Mouse (Mus musculus) Patski (cell line): ENCODE results near the gene Pigo. TPM values are rescaled to one million over a fixed set of nuclear protein-coding genes. Genes with fewer than 3 reads are reported as not detected.

Source experiments
- ATAC-seq: fragments of 100-300 bp; one replicate; pipeline ENCODE4 v1.8.0; 2021
- CTCF ChIA-PET: fragments of 350-600 bp; sonication (Branson Sonifier 250); formaldehyde crosslinking; loops from one replicate; lab custom pipeline; 2022; ENCODE audit warnings: inconsistent platforms; lab: Charles Lee
- POLR2A ChIA-PET: fragments of 350-600 bp; sonication (Branson Sonifier 250); formaldehyde crosslinking; loops from one replicate; lab custom pipeline; 2022; ENCODE audit warnings: antibody characterized with exemption, inconsistent platforms; lab: Charles Lee
- DNase-seq: peaks from one replicate; pipeline ENCODE4 v3.0.0-alpha.2; 2011; ENCODE audit warnings: low read depth, low spot score
- H3K27me3 ChIP-seq: fragments of 371-371 bp; one replicate; pipeline ENCODE4 v1.5.1; 2021
- CTCF ChIP-seq: fragments of 100-300 bp; IDR thresholded peaks from one replicate; pipeline ENCODE4 v1.5.1; 2021
- in situ Hi-C: fragments of 300-500 bp; cut with MboI; formaldehyde crosslinking; loops from 3 replicates; pipeline ENCODE4 v1.11.1; 2018; ENCODE audit warnings: low pct_unique_long_range_greater_than_20kb, mixed read lengths
- polyA plus RNA-seq: library from polyadenylated mRNA; unstranded; gene quantifications from one replicate; pipeline ENCODE4 v1.2.3, GENCODE M21; 2021

Gene Pigo
- 11.3 TPM for polyA plus RNA-seq

GRCm38 (mm10) chr4:43025084-43025960, at the start of gene Pigo:
Gene Pigo (minus strand): TSS chr4:43025819.
- TF ChIP-seq CTCF = no peak
- peak; percentile 81 for DNase-seq
- in situ Hi-C loops = no loop called here
- no peaks in the 10 kb centered on the region for H3K27me3 ChIP-seq
- ChIA-PET CTCF (interaction anchor here (0.7 to 1.9 kb wide), 8 partner anchors 9 to 28 kb away, joined by 3 to 12 read pairs (median 4); partner anchors contain the start of gene Vcp), POLR2A (interaction anchor here (0.7 to 1.1 kb wide), 2 partner anchors 13 to 24 kb away, joined by 3 to 4 read pairs; no protein-coding TSS in a partner anchor)
- ATAC-seq = peak; percentile 82

- in situ Hi-C loops = no loop called here
- CTCF ChIA-PET = interaction anchor here (0.8 to 1.3 kb wide), 2 partner anchors 9 to 40 kb away, joined by 3 to 4 read pairs; no protein-coding TSS in a partner anchor
- ATAC-seq = no peak
Observed at GRCm38 (mm10) chr4:43074923-43075322, 49.3 kb upstream of the Pigo start.

GRCm38 (mm10) chr4:43065471-43065870, 39.9 kb upstream of the Pigo start:
- POLR2A ChIA-PET = no interaction called here

More at GRCm38 (mm10) chr4:43074923-43075322, 49.3 kb upstream of the Pigo start:
- H3K27me3 ChIP-seq = no peaks in the 10 kb centered on the region
- no peak for TF ChIP-seq CTCF
- POLR2A ChIA-PET = no interaction called here
- no peak for DNase-seq

GRCm38 (mm10) chr4:43060286-43060685, 34.7 kb upstream of the Pigo start:
- in situ Hi-C loops = loop anchor here (10.0 kb wide), 1 partner anchor 185 kb away; no protein-coding TSS in a partner anchor
- ChIA-PET POLR2A (interaction anchor here (0.6 kb wide), 1 partner anchor 527 kb away, joined by 3 read pairs; no protein-coding TSS in a partner anchor), CTCF (interaction anchor here (1.0 to 6.5 kb wide), 2 partner anchors 13 to 22 kb away, joined by 4 to 39 read pairs; partner anchors contain the start of gene Fam214b)
- no peak for ATAC-seq
- TF ChIP-seq CTCF = no peak
- no peak for DNase-seq
- H3K27me3 ChIP-seq = no peaks in the 10 kb centered on the region

More at GRCm38 (mm10) chr4:43065471-43065870, 39.9 kb upstream of the Pigo start:
- in situ Hi-C loops = loop anchor here (10.0 kb wide), 1 partner anchor 179 kb away; no protein-coding TSS in a partner anchor
- TF ChIP-seq CTCF = no peak
- ATAC-seq (no peak), DNase-seq (no peak)
- H3K27me3 ChIP-seq = no peaks in the 10 kb centered on the region
- CTCF ChIA-PET = interaction anchor here (0.7 to 1.0 kb wide), 3 partner anchors 8 to 94 kb away, joined by 3 to 4 read pairs (median 3); no protein-coding TSS in a partner anchor

- in situ Hi-C loops = loop anchor here (10.0 kb wide), 1 partner anchor 185 kb away; no protein-coding TSS in a partner anchor
- ChIA-PET CTCF (interaction anchor here (1.0 to 6.5 kb wide), 2 partner anchors 13 to 23 kb away, joined by 4 to 39 read pairs; partner anchors contain the start of gene Fam214b), POLR2A (no interaction called here)
- TF ChIP-seq CTCF = no peak
- no peaks in the 10 kb centered on the region for H3K27me3 ChIP-seq
- ATAC-seq = no peak
- no peak for DNase-seq
Observed at GRCm38 (mm10) chr4:43059697-43060096, 34.1 kb upstream of the Pigo start.

- no peaks in the 10 kb centered on the region for H3K27me3 ChIP-seq
- DNase-seq (no peak), ATAC-seq (peak; percentile 94)
- ChIA-PET CTCF (interaction anchor here (1.0 to 6.5 kb wide), 2 partner anchors 12 to 23 kb away, joined by 4 to 39 read pairs; partner anchors contain the start of gene Fam214b), POLR2A (no interaction called here)
- TF ChIP-seq CTCF = no peak
- in situ Hi-C loops = no loop called here
Observed at GRCm38 (mm10) chr4:43058753-43059654, 33.4 kb upstream of the Pigo start, which contains the start of gene Unc13b. Gene Unc13b (plus strand): TSS chr4:43058953.

- in situ Hi-C loops = no loop called here
Observed at GRCm38 (mm10) chr4:43058392-43058752, 32.8 kb upstream of the Pigo start.

GRCm38 (mm10) chr4:43057654-43058053, 32.0 kb upstream of the Pigo start:
- no peak for DNase-seq
- TF ChIP-seq CTCF = no peak
- ATAC-seq = no peak
- in situ Hi-C loops = no loop called here
- CTCF ChIA-PET = interaction anchor here (0.8 to 6.5 kb wide), 2 partner anchors 8 to 11 kb away, joined by 3 to 39 read pairs; partner anchors contain the start of gene Fam214b
- POLR2A ChIA-PET = interaction anchor here (0.7 kb wide), 1 partner anchor 363 kb away, joined by 3 read pairs; no protein-coding TSS in a partner anchor
- H3K27me3 ChIP-seq = no peaks in the 10 kb centered on the region

More at GRCm38 (mm10) chr4:43058392-43058752, 32.8 kb upstream of the Pigo start:
- ATAC-seq (no peak), DNase-seq (no peak)
- POLR2A ChIA-PET = no interaction called here
- CTCF ChIA-PET = interaction anchor here (0.8 to 6.5 kb wide), 2 partner anchors 8 to 12 kb away, joined by 3 to 39 read pairs; partner anchors contain the start of gene Fam214b
- no peaks in the 10 kb centered on the region for H3K27me3 ChIP-seq
- no peak for TF ChIP-seq CTCF

- H3K27me3 ChIP-seq = no peaks in the 10 kb centered on the region
- ChIA-PET CTCF (interaction anchor here (0.7 to 1.4 kb wide), 2 partner anchors 30 to 371 kb away, joined by 3 read pairs; no protein-coding TSS in a partner anchor), POLR2A (interaction anchor here (0.6 kb wide), 1 partner anchor 387 kb away, joined by 3 read pairs; no protein-coding TSS in a partner anchor)
- ATAC-seq = no peak
- peak; percentile 49 for TF ChIP-seq CTCF
- in situ Hi-C loops = no loop called here
- DNase-seq = no peak
Observed at GRCm38 (mm10) chr4:43052627-43053026, 27.0 kb upstream of the Pigo start.
